Mouse (Mus musculus): ENCODE data around the gene Rps27l. TPM values are rescaled to one million over a fixed set of nuclear protein-coding genes. Genes with fewer than 3 reads are reported as not detected.

The Rps27l gene
- polyA plus RNA-seq, 1 experiment from 2014 or later, result 775 TPM

DNA sequence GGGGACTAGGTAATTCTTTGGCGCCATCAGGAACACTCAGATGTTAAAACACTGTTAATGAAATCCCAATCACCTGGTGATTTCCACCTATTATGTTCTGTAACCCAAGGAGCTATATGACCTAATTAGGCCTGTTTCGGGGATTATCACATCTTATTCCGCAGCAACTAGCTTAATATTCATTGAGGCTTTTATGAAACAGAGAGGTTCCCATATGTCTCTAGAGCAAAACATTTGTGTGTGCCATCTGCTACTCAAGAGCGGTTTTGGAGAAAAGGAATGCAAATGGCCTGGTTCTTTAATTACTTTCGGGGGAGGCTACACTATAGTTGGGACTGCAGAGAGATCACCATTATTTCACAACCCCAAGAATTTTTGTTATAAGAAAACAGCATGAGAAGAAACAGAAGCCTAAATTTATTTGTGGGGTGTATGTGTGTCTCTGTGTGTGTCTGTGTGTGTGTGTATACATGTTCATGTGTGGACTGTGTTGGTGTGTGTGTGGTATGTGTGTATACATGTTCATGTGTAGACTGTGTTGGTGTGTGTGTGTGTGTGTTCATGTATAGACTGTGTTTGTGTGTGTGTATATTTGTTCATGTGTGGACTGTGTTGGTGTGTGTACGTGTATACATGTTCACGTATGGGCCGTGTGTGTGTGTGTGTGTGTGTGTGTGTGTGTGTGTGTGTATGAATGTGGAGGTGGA lies 18.0 kb upstream of the Rps27l start:
- H3K36me3 ChIP-seq, result no peaks in the 10 kb centered on the region
- no peak overlapping the region for H3K27ac ChIP-seq
- no peak overlapping the region for H3K4me3 ChIP-seq
- 85% methylated on average over 8 of the region's 8 CpGs for whole genome bisulfite sequencing
- no peaks in the 10 kb centered on the region for H3K9me3 ChIP-seq (replicated peaks)
- no peak for DNase-seq (ENCODE audit: low spot score)
- H3K27me3 ChIP-seq (ENCODE audit: low read depth, poor library complexity, severe bottlenecking), result no peaks in the 10 kb centered on the region
- peaks cover 10% of the 10 kb centered on the region for H3K4me1 ChIP-seq

DNA sequence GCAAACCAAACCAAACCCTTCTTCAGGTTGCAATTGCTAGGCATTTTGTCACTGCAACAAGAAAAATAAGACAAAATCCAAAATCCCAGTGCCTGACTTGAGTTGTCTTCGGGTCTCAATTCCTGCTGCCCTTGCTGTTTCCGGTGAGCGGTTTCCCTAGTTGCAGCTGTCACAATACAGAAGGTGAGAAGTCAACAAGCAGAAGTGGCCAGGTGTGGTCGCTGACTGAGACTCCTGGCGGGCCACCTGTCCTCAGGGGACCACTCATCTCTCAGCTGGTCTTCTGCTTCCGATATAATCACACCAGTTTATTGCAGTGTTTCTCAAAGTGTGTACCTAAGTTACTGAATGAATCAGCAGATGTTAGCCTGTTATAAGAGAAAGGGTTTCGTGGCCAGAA lies 15.5 kb upstream of the Rps27l start:
- WGBS, result 71% methylated on average over 7 of the region's 7 CpGs
- no peak for DNase-seq (ENCODE audit: low spot score)

DNA sequence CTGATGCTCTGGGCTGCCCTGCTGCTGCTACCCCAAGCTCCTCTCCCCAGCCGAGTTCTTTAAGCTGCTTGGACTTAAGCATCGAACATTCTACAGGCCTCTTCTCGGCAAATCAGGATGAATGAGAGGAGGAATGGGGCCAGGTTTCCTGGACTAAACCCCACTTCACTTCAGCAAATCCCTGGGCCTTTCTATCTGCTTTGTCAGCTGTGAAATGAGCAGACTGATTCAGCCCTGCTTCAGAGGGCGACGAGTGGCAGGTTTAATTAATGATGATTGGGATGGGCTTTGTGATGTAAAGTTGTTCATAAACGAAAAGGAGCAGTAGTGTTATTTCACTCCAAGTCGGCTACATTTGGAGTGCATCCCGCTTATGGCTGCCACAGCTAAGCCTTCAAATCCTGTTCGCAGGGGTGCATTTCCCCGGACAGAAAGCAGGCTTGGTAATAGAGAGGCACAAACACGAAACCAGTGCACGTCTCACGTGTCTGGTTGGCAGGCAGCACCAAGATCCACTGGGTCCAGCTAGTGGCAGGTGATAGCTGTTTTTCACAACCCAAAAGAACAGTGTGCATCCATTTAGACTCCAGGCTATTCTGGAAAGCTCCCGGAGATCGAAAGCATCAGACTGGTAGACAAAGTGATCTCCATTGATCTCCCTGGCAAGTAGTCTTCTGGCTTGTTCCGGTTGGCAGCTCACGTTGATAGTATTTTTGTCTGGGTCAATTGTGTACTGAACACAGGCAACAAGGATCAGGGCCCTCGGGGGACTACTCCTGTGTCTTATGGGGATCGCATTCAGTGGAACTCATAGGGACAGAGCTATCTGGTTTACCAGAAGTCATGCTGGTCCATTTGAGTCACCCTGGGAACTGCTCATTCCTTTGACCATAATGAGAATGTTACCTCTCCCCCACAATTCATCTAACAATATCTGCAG lies 11.7 kb upstream of the Rps27l start:
- Histone ChIP-seq H3K36me3 (no peaks in the 10 kb centered on the region), H3K27me3 (ENCODE audit: low read depth, poor library complexity, severe bottlenecking) (no peaks in the 10 kb centered on the region), H3K9me3 (replicated peaks) (no peaks in the 10 kb centered on the region), H3K4me3 (no peak overlapping the region), H3K27ac (no peak overlapping the region), H3K4me1 (peaks cover 4% of the 10 kb centered on the region)
- DNase-seq (ENCODE audit: low spot score), result no peak
- WGBS, result 84% methylated on average over 19 of the region's 19 CpGs

More for the DNA sequence above, 15.5 kb upstream of the Rps27l start:
- H3K27ac ChIP-seq, result no peak overlapping the region
- peaks cover 10% of the 10 kb centered on the region for H3K4me1 ChIP-seq
- H3K4me3 ChIP-seq, result no peak overlapping the region
- H3K27me3 ChIP-seq (ENCODE audit: low read depth, poor library complexity, severe bottlenecking), result no peaks in the 10 kb centered on the region
- H3K9me3 ChIP-seq (replicated peaks), result no peaks in the 10 kb centered on the region
- no peaks in the 10 kb centered on the region for H3K36me3 ChIP-seq

- no peaks in the 10 kb centered on the region for H3K9me3 ChIP-seq (replicated peaks)
- H3K36me3 ChIP-seq, result no peaks in the 10 kb centered on the region
- no peaks in the 10 kb centered on the region for H3K4me1 ChIP-seq
- no peaks in the 10 kb centered on the region for H3K27me3 ChIP-seq (ENCODE audit: low read depth, poor library complexity, severe bottlenecking)
- H3K27ac ChIP-seq, result no peak overlapping the region
- no peak overlapping the region for H3K4me3 ChIP-seq
- 84% methylated on average over 8 of the region's 8 CpGs for WGBS
- peak; percentile 20 for DNase-seq (ENCODE audit: low spot score)
Observed at GRCm38 (mm10) chr9:66937507-66937906, 8.4 kb upstream of the Rps27l start.

- Histone ChIP-seq H3K27me3 (ENCODE audit: low read depth, poor library complexity, severe bottlenecking) (no peaks in the 10 kb centered on the region), H3K9me3 (replicated peaks) (no peaks in the 10 kb centered on the region), H3K4me1 (no peaks in the 10 kb centered on the region), H3K27ac (no peak overlapping the region), H3K4me3 (no peak overlapping the region), H3K36me3 (no peaks in the 10 kb centered on the region)
- WGBS, result 16% methylated on average over 4 of the region's 4 CpGs
- no peak for DNase-seq (ENCODE audit: low spot score)
Observed at GRCm38 (mm10) chr9:66938836-66939235, 7.0 kb upstream of the Rps27l start.

DNA sequence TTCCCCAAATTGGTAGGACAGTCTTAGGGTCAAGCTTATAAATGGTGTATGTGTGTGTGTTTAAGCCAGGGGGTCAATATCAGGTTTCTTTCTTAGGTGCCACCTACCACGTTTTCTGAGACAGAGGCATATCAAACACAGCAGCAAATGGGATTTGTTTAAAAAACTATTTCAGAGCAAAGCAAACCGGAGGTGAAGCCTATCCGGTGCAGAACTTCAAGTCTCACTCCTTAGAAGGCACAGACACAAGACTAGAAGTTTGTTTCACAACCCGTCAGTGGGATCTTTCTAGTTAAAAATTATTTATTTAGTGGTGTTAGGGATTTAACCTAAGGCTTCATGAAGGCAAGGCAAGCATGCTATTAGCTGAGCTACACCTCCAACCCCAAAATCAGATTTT lies 725 bp upstream of the Rps27l start:
- H3K9me3 ChIP-seq (replicated peaks), result no peaks in the 10 kb centered on the region
- peak overlapping the region; percentile 96 for H3K27ac ChIP-seq
- DNase-seq (ENCODE audit: low spot score), result no peak
- H3K36me3 ChIP-seq, result peaks cover 25% of the 10 kb centered on the region
- no peaks in the 10 kb centered on the region for H3K27me3 ChIP-seq (ENCODE audit: low read depth, poor library complexity, severe bottlenecking)
- peak overlapping the region; percentile 98 for H3K4me3 ChIP-seq
- WGBS, result 28% methylated on average over 4 of the region's 4 CpGs
- H3K4me1 ChIP-seq, result peaks cover 20% of the 10 kb centered on the region

GRCm38 (mm10) chr9:66948536-66948935 lies 2.6 kb downstream of the Rps27l start:
- Histone ChIP-seq H3K36me3 (peaks cover 27% of the 10 kb centered on the region), H3K9me3 (replicated peaks) (no peaks in the 10 kb centered on the region), H3K27me3 (ENCODE audit: low read depth, poor library complexity, severe bottlenecking) (no peaks in the 10 kb centered on the region), H3K27ac (no peak overlapping the region), H3K4me1 (peaks cover 20% of the 10 kb centered on the region), H3K4me3 (no peak overlapping the region)
- 97% methylated on average over 2 of the region's 2 CpGs for WGBS
- DNase-seq (ENCODE audit: low spot score), result no peak

DNA sequence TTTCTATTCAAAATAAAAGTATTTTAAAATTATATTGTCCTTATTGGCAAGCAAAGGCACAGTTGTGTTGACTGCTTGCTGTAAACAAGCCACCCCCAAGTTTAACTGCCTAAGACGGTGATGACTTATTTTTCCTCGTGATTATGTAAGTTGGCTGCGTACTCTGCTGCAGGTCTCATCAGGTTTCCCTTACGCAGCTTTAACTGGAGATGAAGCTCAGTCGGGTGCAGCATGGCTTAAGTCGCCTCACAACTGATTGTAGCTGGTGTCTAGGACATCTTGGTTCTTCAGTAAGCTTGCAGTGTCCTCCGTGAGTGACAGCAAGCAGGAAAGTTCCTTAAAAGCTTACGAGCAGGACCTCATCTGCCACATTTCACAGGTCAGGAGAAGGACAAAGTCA lies 6.4 kb downstream of the Rps27l start:
- H3K9me3 ChIP-seq (replicated peaks), result no peaks in the 10 kb centered on the region
- DNase-seq (ENCODE audit: low spot score), result no peak
- no peaks in the 10 kb centered on the region for H3K4me1 ChIP-seq
- H3K27ac ChIP-seq, result no peak overlapping the region
- 80% methylated on average over 8 of the region's 8 CpGs for WGBS
- H3K27me3 ChIP-seq (ENCODE audit: low read depth, poor library complexity, severe bottlenecking), result no peaks in the 10 kb centered on the region
- H3K4me3 ChIP-seq, result no peak overlapping the region
- peaks cover 27% of the 10 kb centered on the region for H3K36me3 ChIP-seq

GRCm38 (mm10) chr9:66952886-66953285 lies 7.0 kb downstream of the Rps27l start:
- no peak for DNase-seq (ENCODE audit: low spot score)
- Histone ChIP-seq H3K4me1 (no peaks in the 10 kb centered on the region), H3K36me3 (peaks cover 22% of the 10 kb centered on the region), H3K27ac (no peak overlapping the region), H3K9me3 (replicated peaks) (no peaks in the 10 kb centered on the region), H3K4me3 (no peak overlapping the region), H3K27me3 (ENCODE audit: low read depth, poor library complexity, severe bottlenecking) (no peaks in the 10 kb centered on the region)
- WGBS, result 88% methylated on average over 2 of the region's 2 CpGs

DNA sequence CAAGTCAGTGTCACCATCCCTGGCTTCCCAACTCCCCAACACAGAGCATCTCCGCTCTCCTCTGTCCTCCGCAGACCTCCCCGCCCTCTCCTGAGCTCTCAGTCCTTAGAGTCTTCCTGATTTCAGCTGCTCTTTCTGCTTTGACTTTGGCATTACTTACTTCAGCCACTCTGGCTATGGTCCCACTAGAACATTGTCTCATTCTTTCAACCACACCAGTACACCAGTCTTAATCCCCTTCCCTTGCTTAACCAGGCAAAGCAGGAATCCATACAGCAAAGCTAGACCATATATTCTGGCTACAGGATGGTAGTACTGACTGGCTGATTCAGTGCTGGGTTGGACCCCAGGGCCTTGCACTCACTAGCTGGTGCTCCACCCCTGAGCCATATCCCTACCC lies 11.6 kb downstream of the Rps27l start:
- H3K9me3 ChIP-seq (replicated peaks), result no peaks in the 10 kb centered on the region
- no peaks in the 10 kb centered on the region for H3K27me3 ChIP-seq (ENCODE audit: low read depth, poor library complexity, severe bottlenecking)
- no peak overlapping the region for H3K27ac ChIP-seq
- H3K4me1 ChIP-seq, result no peaks in the 10 kb centered on the region
- 90% methylated on average over 3 of the region's 3 CpGs for WGBS
- no peak for DNase-seq (ENCODE audit: low spot score)
- H3K36me3 ChIP-seq, result no peaks in the 10 kb centered on the region; the same call in 1 of the 2 replicates
- no peak overlapping the region for H3K4me3 ChIP-seq

DNA sequence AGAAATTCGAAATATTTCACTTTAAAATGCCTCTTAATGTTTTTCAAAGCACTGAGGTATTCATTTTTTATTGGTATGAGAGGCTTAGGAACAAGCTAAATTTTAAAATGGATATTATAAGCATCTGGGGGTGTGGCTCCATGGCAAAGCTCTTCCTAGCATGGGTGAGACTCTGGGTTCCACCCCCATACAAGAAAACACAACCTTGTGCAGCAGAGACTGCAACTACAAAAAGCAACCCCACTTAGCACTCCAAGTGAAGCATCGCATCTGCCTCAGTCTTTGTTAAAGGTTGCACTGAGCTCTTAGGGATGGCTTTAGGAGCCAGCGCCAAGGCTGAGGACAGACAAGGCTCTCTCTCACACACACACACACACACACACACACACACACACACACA lies 15.6 kb downstream of the Rps27l start:
- 87% methylated on average over 3 of the region's 3 CpGs for WGBS
- no peak for DNase-seq (ENCODE audit: low spot score)
- Histone ChIP-seq H3K36me3 (no peaks in the 10 kb centered on the region), H3K9me3 (replicated peaks) (no peaks in the 10 kb centered on the region), H3K27me3 (ENCODE audit: low read depth, poor library complexity, severe bottlenecking) (no peaks in the 10 kb centered on the region), H3K4me1 (no peaks in the 10 kb centered on the region), H3K4me3 (no peak overlapping the region), H3K27ac (no peak overlapping the region)

GRCm38 (mm10) chr9:66967492-66967891 lies 21.6 kb downstream of the Rps27l start:
- H3K9me3 ChIP-seq (replicated peaks), result no peaks in the 10 kb centered on the region
- no peak for DNase-seq (ENCODE audit: low spot score)
- 90% methylated on average over 8 of the region's 8 CpGs for WGBS

GRCm38 (mm10) chr9:66971116-66971515 lies 25.2 kb downstream of the Rps27l start:
- Histone ChIP-seq H3K36me3 (peaks cover 22% of the 10 kb centered on the region), H3K4me3 (no peak overlapping the region), H3K27ac (no peak overlapping the region), H3K9me3 (replicated peaks) (no peaks in the 10 kb centered on the region), H3K4me1 (0 out of 2 replicates have a peak, but pooled peaks cover 11% of the 10 kb centered on the region), H3K27me3 (ENCODE audit: low read depth, poor library complexity, severe bottlenecking) (no peaks in the 10 kb centered on the region)
- 89% methylated on average over 8 of the region's 8 CpGs for WGBS
- no peak for DNase-seq (ENCODE audit: low spot score)

More at GRCm38 (mm10) chr9:66967492-66967891, 21.6 kb downstream of the Rps27l start:
- Histone ChIP-seq H3K4me3 (no peak overlapping the region), H3K27ac (no peak overlapping the region), H3K4me1 (no peaks in the 10 kb centered on the region), H3K27me3 (ENCODE audit: low read depth, poor library complexity, severe bottlenecking) (no peaks in the 10 kb centered on the region), H3K36me3 (peaks cover 22% of the 10 kb centered on the region)
